Mouse (Mus musculus) ES-Bruce4 (cell line): Measurements from ENCODE around the gene Espl1.

ENCODE experiments used
- CTCF ChIP-seq: IDR thresholded peaks from one replicate; pipeline ENCODE4 v1.8.1; 2011; ENCODE audit warnings: low read depth, low read length
- POLR2A ChIP-seq: IDR thresholded peaks from one replicate; pipeline ENCODE4 v1.8.1; 2011; ENCODE audit warnings: low read length; ENCODE audit not compliant: insufficient read depth

DNA sequence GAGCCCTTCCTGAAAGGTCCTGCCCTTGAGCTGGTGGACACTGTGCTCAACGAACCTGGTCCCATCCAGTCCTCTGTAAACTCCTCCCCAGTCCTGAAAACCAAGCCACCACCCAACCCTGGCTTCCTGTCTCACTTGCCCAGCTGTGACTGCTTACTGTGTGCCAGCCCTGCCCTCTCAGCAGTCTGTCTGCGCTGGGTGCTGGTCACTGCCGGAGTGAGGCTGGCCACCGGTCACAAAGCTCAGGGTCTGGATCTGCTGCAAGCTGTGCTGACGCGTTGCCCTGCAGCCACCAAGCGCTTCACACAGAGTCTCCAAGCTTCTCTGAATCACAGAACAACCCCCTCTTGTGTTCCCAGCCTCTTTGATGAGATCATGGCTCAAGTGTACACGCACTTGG is 19.2 kb downstream of the Espl1 start:
- TF ChIP-seq POLR2A (no peak), CTCF (no peak)
